11 mouse cellular contexts compared by ENCODE assay signal in genomic region chr3:88365705-88366361, GRCm38 (mm10). TPM values are rescaled to one million over a fixed set of nuclear protein-coding genes. Genes with fewer than 3 reads are reported as not detected.
DNase-seq lines count a peak whose midpoint lies in the region; ATAC-seq lines count a peak whose summit lies in the region.
"Had no signal": no experiment of that assay in that cellular context is flagged by ENCODE, and none has a peak within 500 bp of the region (broad histone marks: within the 10 kb centered on the region; RNA-seq: fewer than 3 reads in every experiment).

No protein-coding gene starts in this region.

- H3K4me1 ChIP-seq in erythroblast, embryonic 14.5 days (ENCODE audit: control insufficient read depth) = peaks cover 64% of the 10 kb centered on the region
- peaks cover 24% of the 10 kb centered on the region for H3K4me1 ChIP-seq in kidney, embryonic 15.5 days
- peaks cover 10% of the 10 kb centered on the region; the same call in 1 of the 2 replicates for H3K4me1 ChIP-seq in kidney, embryonic 16.5 days (ENCODE audit: insufficient read depth, low read length)

- H3K9me3 ChIP-seq in erythroblast, embryonic 14.5 days (ENCODE audit: control insufficient read depth, low read length) = peaks cover 25% of the 10 kb centered on the region
- peaks cover 9% of the 10 kb centered on the region for H3K9me3 ChIP-seq in kidney, embryonic 15.5 days (replicated peaks)
- peaks cover 9% of the 10 kb centered on the region for H3K9me3 ChIP-seq in kidney, embryonic 16.5 days (ENCODE audit: low read length)

- H3K36me3 ChIP-seq in erythroblast, embryonic 14.5 days (ENCODE audit: control insufficient read depth) = peaks cover 41% of the 10 kb centered on the region
- peaks cover 24% of the 10 kb centered on the region for H3K36me3 ChIP-seq in kidney, embryonic 15.5 days
- H3K36me3 ChIP-seq in kidney, embryonic 16.5 days (ENCODE audit: insufficient read depth, low read length) = peaks cover 14% of the 10 kb centered on the region

- peak; percentile 22 for DNase-seq in thymus, postnatal 0 days (ENCODE audit: low spot score)
- no peak for DNase-seq in thymus, adult 18-20 months
- DNase-seq in spleen, postnatal 10 days (ENCODE audit: low spot score in 2 of 2) = no peak
- DNase-seq in T-cell, adult 2 months (ENCODE audit: low spot score) = no peak
- DNase-seq: adrenal gland, postnatal 10 days; lung, postnatal 4 days had no signal

- H3K4me2 ChIP-seq in kidney, embryonic 15.5 days = peak overlapping the region; percentile 10; the same call in 1 of the 2 replicates
- H3K4me2 ChIP-seq in kidney, embryonic 16.5 days (replicated peaks; ENCODE audit: low read depth, low read length) = no peak overlapping the region
- H3K4me2 ChIP-seq: limb, embryonic 12.5 days had no signal

- no peak for ATAC-seq in erythroblast, adult 5-6 weeks (replicated peaks; ENCODE audit: low FRiP score, poor library complexity, severe bottlenecking)
- ATAC-seq in kidney, embryonic 15.5 days (replicated peaks; ENCODE audit: low FRiP score) = no peak
- no peak for ATAC-seq in kidney, embryonic 16.5 days (ENCODE audit: low FRiP score, low TSS enrichment)

- WGBS in kidney, embryonic 15.5 days = 34% methylated on average over 34 of the region's 34 CpGs
- 42% methylated on average over 34 of the region's 34 CpGs for WGBS in kidney, embryonic 16.5 days

- H3K4me3 ChIP-seq in erythroblast, embryonic 14.5 days (replicated peaks) = peak overlapping the region; percentile 69
- H3K4me3 ChIP-seq in kidney, embryonic 15.5 days (replicated peaks) = no peak overlapping the region
- no peak overlapping the region for H3K4me3 ChIP-seq in kidney, embryonic 16.5 days (ENCODE audit: low read length)
- H3K4me3 ChIP-seq: limb, embryonic 12.5 days had no signal

- no peak overlapping the region for H3K27ac ChIP-seq in kidney, embryonic 15.5 days
- no peak overlapping the region for H3K27ac ChIP-seq in kidney, embryonic 16.5 days (ENCODE audit: low read length)
- H3K27ac ChIP-seq: limb, embryonic 12.5 days had no signal

- H3K27me3 ChIP-seq in erythroblast, embryonic 14.5 days (ENCODE audit: control insufficient read depth) = peaks cover 27% of the 10 kb centered on the region
- H3K27me3 ChIP-seq in kidney, embryonic 15.5 days = peaks cover 20% of the 10 kb centered on the region
- H3K27me3 ChIP-seq in kidney, embryonic 16.5 days (ENCODE audit: insufficient read depth, low read length) = peaks cover 7% of the 10 kb centered on the region; the same call in 1 of the 2 replicates

- no peak overlapping the region for H3K9ac ChIP-seq in kidney, embryonic 15.5 days
- no peak overlapping the region for H3K9ac ChIP-seq in kidney, embryonic 16.5 days (replicated peaks; ENCODE audit: low read length)
- H3K9ac ChIP-seq: limb, embryonic 12.5 days had no signal

RNA-seq across cellular contexts. Expression of gene Paqr6, which starts 1.4 kb away (rescaled TPM):
- 1.8 and 3.4 TPM in 2 replicates for polyA plus RNA-seq in erythroblast, embryonic 14.5 days (2012)
- 3.1 TPM in 1 of 2 replicates, not detected in the other for total RNA-seq in erythroblast, adult 5-6 weeks (2015; ENCODE audit: low replicate concordance)
- not detected in 2 replicates for total RNA-seq in erythroblast, adult 5-6 weeks (2017; ENCODE audit: low replicate concordance)
- 11.9 and 14.5 TPM in 2 replicates for polyA plus RNA-seq in kidney, embryonic 15.5 days (2015; fragmentation: Nextera tagmentation; extraction: Ambion mirVana)
- 19.1 and 22.1 TPM in 2 replicates for polyA plus RNA-seq in kidney, embryonic 16.5 days (2015; fragmentation: Nextera tagmentation; extraction: Ambion mirVana)
- 0.49 and 0.56 TPM in 2 replicates for polyA plus RNA-seq in thymus, postnatal 0 days (2015; fragmentation: Nextera tagmentation; extraction: Ambion mirVana)

RNA-seq across cellular contexts. Expression of gene Bglap3, which starts 6.7 kb away (rescaled TPM):
- polyA plus RNA-seq in erythroblast, embryonic 14.5 days (2012) = not detected in 2 replicates
- not detected in 2 replicates for total RNA-seq in erythroblast, adult 5-6 weeks (2015; ENCODE audit: low replicate concordance)
- not detected in 2 replicates for total RNA-seq in erythroblast, adult 5-6 weeks (2017; ENCODE audit: low replicate concordance)
- 0.39 and 0.48 TPM in 2 replicates for polyA plus RNA-seq in kidney, embryonic 15.5 days (2015; fragmentation: Nextera tagmentation; extraction: Ambion mirVana)
- polyA plus RNA-seq in kidney, embryonic 16.5 days (2015; fragmentation: Nextera tagmentation; extraction: Ambion mirVana) = 0.22 and 0.71 TPM in 2 replicates
- polyA plus RNA-seq in thymus, postnatal 0 days (2015; fragmentation: Nextera tagmentation; extraction: Ambion mirVana) = 2.6 TPM in 2 replicates

RNA-seq across cellular contexts. Expression of gene Bglap2, which starts 12.7 kb away (rescaled TPM):
- polyA plus RNA-seq in erythroblast, embryonic 14.5 days (2012) = not detected in 2 replicates
- not detected in 2 replicates for total RNA-seq in erythroblast, adult 5-6 weeks (2015; ENCODE audit: low replicate concordance)
- total RNA-seq in erythroblast, adult 5-6 weeks (2017; ENCODE audit: low replicate concordance) = not detected in 2 replicates
- 3.4 TPM in 1 of 2 replicates, not detected in the other for polyA plus RNA-seq in kidney, embryonic 15.5 days (2015; fragmentation: Nextera tagmentation; extraction: Ambion mirVana)
- polyA plus RNA-seq in kidney, embryonic 16.5 days (2015; fragmentation: Nextera tagmentation; extraction: Ambion mirVana) = not detected in 2 replicates
- 0.83 and 1.1 TPM in 2 replicates for polyA plus RNA-seq in thymus, postnatal 0 days (2015; fragmentation: Nextera tagmentation; extraction: Ambion mirVana)
- polyA plus RNA-seq: limb, embryonic 12.5 days had no signal

RNA-seq across cellular contexts. Expression of gene Bglap, which starts 18.4 kb away (rescaled TPM):
- polyA plus RNA-seq in erythroblast, embryonic 14.5 days (2012) = not detected in 2 replicates
- not detected in 2 replicates for total RNA-seq in erythroblast, adult 5-6 weeks (2015; ENCODE audit: low replicate concordance)
- total RNA-seq in erythroblast, adult 5-6 weeks (2017; ENCODE audit: low replicate concordance) = not detected in 2 replicates
- 5.6 TPM in 1 of 2 replicates, not detected in the other for polyA plus RNA-seq in kidney, embryonic 15.5 days (2015; fragmentation: Nextera tagmentation; extraction: Ambion mirVana)
- polyA plus RNA-seq in kidney, embryonic 16.5 days (2015; fragmentation: Nextera tagmentation; extraction: Ambion mirVana) = 0.56 TPM in 1 of 2 replicates, not detected in the other
- 0.80 and 1.2 TPM in 2 replicates for polyA plus RNA-seq in thymus, postnatal 0 days (2015; fragmentation: Nextera tagmentation; extraction: Ambion mirVana)
- polyA plus RNA-seq: limb, embryonic 12.5 days had no signal

RNA-seq across cellular contexts. Expression of gene Smg5, which starts 29.8 kb away (rescaled TPM):
- 16.0 and 20.1 TPM in 2 replicates for polyA plus RNA-seq in erythroblast, embryonic 14.5 days (2012)
- 28.1 and 29.5 TPM in 2 replicates for total RNA-seq in erythroblast, adult 5-6 weeks (2015; ENCODE audit: low replicate concordance)
- 45.1 and 58.0 TPM in 2 replicates for total RNA-seq in erythroblast, adult 5-6 weeks (2017; ENCODE audit: low replicate concordance)
- polyA plus RNA-seq in kidney, embryonic 15.5 days (2015; fragmentation: Nextera tagmentation; extraction: Ambion mirVana) = 56.3 and 63.1 TPM in 2 replicates
- 54.7 and 61.8 TPM in 2 replicates for polyA plus RNA-seq in kidney, embryonic 16.5 days (2015; fragmentation: Nextera tagmentation; extraction: Ambion mirVana)
- 30.0 and 35.4 TPM in 2 replicates for polyA plus RNA-seq in thymus, postnatal 0 days (2015; fragmentation: Nextera tagmentation; extraction: Ambion mirVana)
